Mouse (Mus musculus) kidney, embryonic 15.5 days (tissue): Measurements from ENCODE around the gene Krtap5-2. TPM values are rescaled to one million over a fixed set of nuclear protein-coding genes. Genes with fewer than 3 reads are reported as not detected.
"Not testable (repeated sequence)": the region's sequence is repeated elsewhere in the genome, so short reads cannot be mapped to it uniquely, and the experiment has no call there.

Experiments used
- ATAC-seq: fragments of 200-750 bp; cut with Nextera tagmentation; replicated peaks from 2 replicates; pipeline ENCODE4 v1.8.0; 2017; ENCODE audit warnings: moderate TSS enrichment; ENCODE audit not compliant: low FRiP score
- H3K27ac ChIP-seq: fragments of 300-500 bp; sonication (generic); 2 replicates; pipeline ENCODE4 v1.5.1; 2015; ENCODE audit warnings: mild to moderate bottlenecking, inconsistent platforms
- H3K27me3 ChIP-seq: fragments of 300-500 bp; sonication (generic); 2 replicates; pipeline ENCODE4 v1.6.1; 2015; ENCODE audit warnings: inconsistent platforms
- H3K36me3 ChIP-seq: fragments of 300-500 bp; sonication (generic); 2 replicates; pipeline ENCODE4 v1.6.1; 2015; ENCODE audit warnings: inconsistent platforms
- H3K4me1 ChIP-seq: fragments of 300-500 bp; sonication (generic); 2 replicates; pipeline ENCODE4 v1.6.1; 2015; ENCODE audit warnings: inconsistent platforms
- H3K4me2 ChIP-seq: fragments of 300-500 bp; sonication (generic); 2 replicates; pipeline ENCODE4 v1.6.1; 2015; ENCODE audit warnings: moderate library complexity, mild to moderate bottlenecking, inconsistent platforms
- H3K4me3 ChIP-seq: fragments of 300-500 bp; sonication (generic); replicated peaks from 2 replicates; pipeline ENCODE4 v1.5.1; 2015; ENCODE audit warnings: mild to moderate bottlenecking, inconsistent platforms
- H3K9ac ChIP-seq: fragments of 300-500 bp; sonication (generic); 2 replicates; pipeline ENCODE4 v1.6.1; 2015; ENCODE audit warnings: mild to moderate bottlenecking, inconsistent platforms
- H3K9me3 ChIP-seq: fragments of 300-500 bp; sonication (generic); replicated peaks from 2 replicates; pipeline ENCODE4 v1.6.1; 2016; ENCODE audit warnings: inconsistent platforms
- WGBS: fragments of 180-500 bp; shearing (Covaris S2); methylation state at CpG from one replicate; pipeline ENCODE4 v1.1.7; 2015; ENCODE audit warnings: mixed read lengths; 5-methylcytosine and 5-hydroxymethylcytosine counted together
- polyA plus RNA-seq: library from polyadenylated mRNA; unstranded; fragments of >200 nt; fragmentation: Nextera tagmentation; extraction: Ambion mirVana; gene quantifications from 2 replicates; pipeline ENCODE4 v1.2.1, GENCODE M21; 2015

Gene Krtap5-2
- polyA plus RNA-seq, 1 experiment from 2014 or later, result not detected

DNA sequence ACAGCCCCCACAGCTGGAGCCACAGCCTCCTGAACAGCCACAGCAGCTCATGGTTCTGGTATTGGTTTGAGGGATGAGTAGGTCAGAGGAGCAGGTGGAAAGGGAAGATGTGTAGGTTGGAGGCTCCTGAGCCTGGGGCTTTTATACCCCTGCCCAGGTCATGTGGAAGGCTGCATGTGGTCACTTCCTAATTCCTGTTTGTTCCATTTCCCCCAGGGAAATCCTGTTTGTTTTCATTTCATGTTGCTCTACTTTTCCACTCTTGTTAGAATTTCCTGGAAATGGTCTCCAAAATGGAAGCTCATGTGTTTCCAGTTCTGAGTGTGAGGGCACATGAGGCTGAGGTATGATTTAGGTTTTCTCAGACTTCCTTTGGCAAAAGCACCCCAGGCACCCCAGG, 10.2 kb downstream of the Krtap5-2 start, which contains the start of gene Gm4553:
Gene Gm4553 (minus strand): TSS at position 101 of the 400 bp plus-strand sequence.
- H3K4me2 ChIP-seq, H3K27me3 ChIP-seq, H3K27ac ChIP-seq, H3K4me1 ChIP-seq, H3K9ac ChIP-seq, H3K4me3 ChIP-seq, H3K9me3 ChIP-seq, H3K36me3 ChIP-seq, ATAC-seq: not testable (repeated sequence)

DNA sequence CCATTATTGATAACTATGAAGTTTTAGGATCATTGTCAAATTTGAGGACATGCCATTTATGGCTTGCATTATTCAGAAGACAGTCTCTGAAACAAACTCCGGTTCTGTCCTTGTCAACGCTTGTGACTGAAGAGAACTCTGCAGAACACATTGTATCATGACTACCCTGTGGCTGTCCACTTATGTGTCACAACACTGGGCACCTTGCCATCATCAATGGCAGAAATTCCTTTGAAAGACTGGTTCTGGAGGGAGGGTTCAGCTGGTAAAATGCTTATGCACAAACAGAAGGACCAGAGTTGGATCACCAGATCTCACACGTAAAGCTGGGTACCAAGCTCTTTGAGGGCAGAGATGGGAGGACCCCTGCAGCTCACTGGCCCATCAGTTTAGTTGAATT, 16.4 kb downstream of the Krtap5-2 start:
- H3K4me2 ChIP-seq, result no peak overlapping the region
- H3K9ac ChIP-seq, result no peak overlapping the region
- WGBS, result 93% methylated on average over 3 of the region's 3 CpGs
- H3K27ac ChIP-seq, result no peak overlapping the region
- H3K4me3 ChIP-seq, result no peak overlapping the region
- no peak for ATAC-seq
- H3K4me1 ChIP-seq, result no peaks in the 10 kb centered on the region
- no peaks in the 10 kb centered on the region for H3K27me3 ChIP-seq
- no peaks in the 10 kb centered on the region for H3K9me3 ChIP-seq
- H3K36me3 ChIP-seq, result no peaks in the 10 kb centered on the region

DNA sequence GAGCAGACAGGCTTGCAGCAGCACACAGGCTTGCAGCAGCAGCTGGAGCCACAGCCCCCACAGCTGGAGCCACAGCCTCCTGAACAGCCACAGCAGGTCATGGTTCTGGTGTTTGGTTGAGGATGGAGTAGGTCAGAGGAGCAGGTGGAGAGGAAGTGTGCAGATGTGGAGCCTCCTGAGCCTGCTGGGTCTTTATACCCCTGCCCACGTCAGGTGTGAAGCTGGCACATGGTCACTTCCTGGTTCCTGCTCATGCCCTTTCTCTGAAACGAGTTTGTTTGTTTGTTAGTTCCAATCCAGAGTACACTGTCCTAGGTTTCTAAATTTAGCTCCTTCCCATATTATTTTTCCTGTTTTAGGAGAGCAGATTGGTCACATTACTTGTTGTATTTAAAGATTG, 18.8 kb downstream of the Krtap5-2 start, which contains the start of gene Gm29735:
Gene Gm29735 (minus strand): TSS at position 101 of the 400 bp plus-strand sequence.
- 32% methylated on average over 2 of the region's 2 CpGs for WGBS
- H3K9me3 ChIP-seq, H3K27ac ChIP-seq, H3K9ac ChIP-seq, H3K27me3 ChIP-seq, H3K4me2 ChIP-seq, H3K36me3 ChIP-seq, ATAC-seq, H3K4me1 ChIP-seq, H3K4me3 ChIP-seq: not testable (repeated sequence)

DNA sequence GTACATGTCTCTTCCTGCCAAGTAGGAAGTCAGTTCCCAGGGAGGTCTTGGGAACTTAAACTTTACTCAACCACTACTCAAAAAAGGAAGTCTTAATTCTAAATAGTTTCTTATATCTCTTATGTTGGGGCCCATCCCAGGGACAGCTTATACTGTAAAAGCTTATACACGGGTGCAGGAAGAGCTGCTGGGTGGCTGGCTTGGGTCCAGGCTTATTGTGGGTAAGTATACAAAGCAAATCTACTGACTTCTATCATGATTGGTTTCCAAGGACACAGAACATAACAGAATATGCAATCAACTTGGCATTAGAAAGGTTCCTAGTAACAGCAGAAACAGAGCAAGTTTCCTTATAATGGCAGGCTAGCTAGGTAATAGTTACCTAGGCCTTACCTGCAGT, 20.5 kb downstream of the Krtap5-2 start:
- H3K27me3 ChIP-seq, result no peaks in the 10 kb centered on the region
- H3K36me3 ChIP-seq, result no peaks in the 10 kb centered on the region
- no peak overlapping the region for H3K4me3 ChIP-seq
- no peak overlapping the region for H3K27ac ChIP-seq
- no peak overlapping the region for H3K9ac ChIP-seq
- WGBS, result 73% methylated on average over 1 of the region's 1 CpGs
- H3K4me2 ChIP-seq, result no peak overlapping the region
- ATAC-seq, result no peak
- no peaks in the 10 kb centered on the region for H3K4me1 ChIP-seq
- no peaks in the 10 kb centered on the region for H3K9me3 ChIP-seq

DNA sequence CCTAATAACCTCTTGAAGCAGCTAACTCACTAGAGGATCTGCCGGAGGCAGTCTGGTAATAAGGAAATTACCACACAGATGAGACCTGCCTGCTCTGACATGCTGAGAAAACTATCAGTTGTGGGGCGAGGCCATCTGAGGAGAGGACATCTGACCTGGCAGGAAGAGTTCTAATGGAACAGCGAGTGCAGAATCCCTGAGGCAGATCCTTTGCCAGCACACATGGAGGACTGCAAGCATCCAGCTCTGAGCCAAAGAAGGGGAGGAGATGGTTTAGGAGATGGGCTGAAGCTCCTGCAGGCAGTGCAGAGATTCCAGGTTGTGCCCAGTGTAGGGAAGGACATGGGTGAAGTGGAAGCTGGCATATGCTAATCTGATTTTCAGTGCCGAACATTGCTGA, 23.6 kb downstream of the Krtap5-2 start:
- Histone ChIP-seq H3K27me3 (no peaks in the 10 kb centered on the region), H3K9ac (no peak overlapping the region), H3K4me1 (no peaks in the 10 kb centered on the region), H3K9me3 (no peaks in the 10 kb centered on the region), H3K4me2 (no peak overlapping the region), H3K36me3 (no peaks in the 10 kb centered on the region), H3K27ac (no peak overlapping the region), H3K4me3 (no peak overlapping the region)
- no peak for ATAC-seq
- 80% methylated on average over 4 of the region's 4 CpGs for WGBS

DNA sequence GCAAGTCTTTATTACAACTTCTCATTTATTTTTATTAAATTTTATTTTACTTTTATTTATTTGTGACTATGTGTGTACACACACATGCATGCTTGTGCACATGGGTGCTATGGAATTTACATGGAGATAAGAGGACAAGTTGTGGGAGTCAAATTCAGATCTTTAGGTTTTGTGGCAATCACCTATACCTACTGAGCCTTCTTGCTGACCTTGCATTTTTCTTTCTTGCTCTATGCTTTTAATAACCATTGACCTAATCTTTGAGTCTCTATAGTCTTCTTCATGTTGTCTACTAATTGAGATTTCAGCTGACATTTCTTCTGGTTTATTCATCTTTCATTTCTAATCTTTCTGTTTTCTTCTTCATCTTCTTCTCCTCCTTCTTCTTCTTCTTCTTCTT, 27.2 kb downstream of the Krtap5-2 start:
- ATAC-seq, result no peak
- Histone ChIP-seq H3K27me3 (peaks cover 10% of the 10 kb centered on the region), H3K36me3 (no peaks in the 10 kb centered on the region), H3K9ac (no peak overlapping the region), H3K4me2 (no peak overlapping the region), H3K27ac (no peak overlapping the region), H3K9me3 (no peaks in the 10 kb centered on the region), H3K4me3 (no peak overlapping the region), H3K4me1 (no peaks in the 10 kb centered on the region)

DNA sequence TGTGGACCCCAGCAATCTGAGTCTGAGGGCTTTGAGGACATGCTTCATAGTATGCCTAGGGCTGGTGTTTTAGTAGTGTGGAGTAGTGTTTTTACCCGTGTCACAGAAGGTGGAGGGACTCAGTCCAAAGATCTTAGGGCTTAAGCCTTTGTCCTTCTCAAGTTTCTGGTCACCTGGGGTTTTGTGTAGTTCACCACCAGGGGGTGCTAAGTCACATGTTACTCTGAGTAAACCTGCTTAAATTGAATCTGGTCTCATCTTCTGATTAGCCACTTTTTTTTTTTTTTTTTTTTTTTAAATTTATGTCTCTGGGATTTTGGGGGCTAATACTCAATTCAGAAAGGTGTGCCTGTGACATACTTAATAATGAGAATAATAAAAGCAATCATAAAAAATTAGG, 29.8 kb downstream of the Krtap5-2 start:
- WGBS, result 5% methylated on average over 1 of the region's 1 CpGs
- Histone ChIP-seq H3K4me2 (no peak overlapping the region), H3K27me3 (peaks cover 10% of the 10 kb centered on the region), H3K4me3 (no peak overlapping the region), H3K9me3 (no peaks in the 10 kb centered on the region), H3K36me3 (no peaks in the 10 kb centered on the region), H3K4me1 (no peaks in the 10 kb centered on the region), H3K9ac (no peak overlapping the region), H3K27ac (no peak overlapping the region)
- ATAC-seq, result no peak

DNA sequence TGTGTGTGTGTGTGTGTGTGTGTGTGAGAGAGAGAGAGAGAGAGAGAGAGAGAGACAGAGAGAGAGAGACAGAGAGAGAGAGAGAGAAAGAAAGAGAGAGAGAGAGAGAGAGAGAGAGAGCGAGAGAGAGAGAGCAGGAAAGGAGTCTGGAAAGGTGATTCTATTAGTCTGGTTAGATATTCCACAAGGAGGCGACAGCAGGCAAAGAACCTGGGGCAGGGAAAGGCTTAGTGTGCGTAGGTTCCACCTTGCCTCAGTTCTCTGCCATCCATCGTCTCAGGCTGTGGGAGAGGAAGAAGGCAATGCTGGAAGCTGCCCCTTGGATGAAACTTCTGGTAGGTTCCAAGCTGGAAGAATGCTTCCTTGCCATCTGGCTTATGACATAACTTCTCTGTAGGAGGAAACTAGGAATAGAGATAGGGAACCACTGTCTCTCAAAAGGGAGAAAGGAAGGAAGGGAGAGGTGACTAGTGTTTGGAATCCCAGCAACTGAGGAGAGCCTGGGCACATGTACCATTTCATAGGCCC, 30.3 kb downstream of the Krtap5-2 start:
- H3K9me3 ChIP-seq, result no peaks in the 10 kb centered on the region

DNA sequence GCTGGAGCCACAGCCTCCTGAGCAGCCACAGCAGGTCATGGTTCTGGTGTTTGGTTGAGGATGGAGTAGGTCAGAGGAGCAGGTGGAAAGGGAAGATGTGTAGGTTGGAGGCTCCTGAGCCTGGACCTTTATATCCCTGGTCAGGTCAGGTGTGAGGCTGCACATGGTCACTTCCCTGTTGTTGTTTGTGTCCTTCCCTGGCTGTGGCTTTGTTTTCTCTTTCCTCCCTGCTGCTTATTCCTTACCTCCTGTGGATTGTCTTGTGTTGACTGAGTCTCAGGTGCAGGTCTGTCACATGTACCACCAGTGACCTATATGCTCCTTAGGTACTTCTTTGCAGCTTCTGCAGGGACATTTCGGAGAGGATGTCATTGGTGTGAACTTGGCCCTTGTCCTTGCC, 31.3 kb downstream of the Krtap5-2 start, which contains the start of gene Gm45337:
Gene Gm45337 (minus strand): TSS at position 101 of the 400 bp plus-strand sequence.
- no peak for ATAC-seq
- H3K27me3 ChIP-seq, result peaks cover 10% of the 10 kb centered on the region
- no peak within 1 kb of the TSS for H3K27ac ChIP-seq
- 86% methylated on average over 1 of the region's 1 CpGs for WGBS
- no peak within 1 kb of the TSS for H3K9ac ChIP-seq
- H3K4me3 ChIP-seq, result no peak within 1 kb of the TSS
- no peaks in the 10 kb centered on the region for H3K9me3 ChIP-seq
- no peaks in the 10 kb centered on the region for H3K36me3 ChIP-seq
- no peaks in the 10 kb centered on the region for H3K4me1 ChIP-seq
- no peak within 1 kb of the TSS for H3K4me2 ChIP-seq

More for the DNA sequence above, 30.3 kb downstream of the Krtap5-2 start:
- Histone ChIP-seq H3K4me2 (no peak overlapping the region), H3K4me3 (no peak overlapping the region), H3K27ac (no peak overlapping the region), H3K27me3 (peaks cover 10% of the 10 kb centered on the region), H3K9ac (no peak overlapping the region), H3K36me3 (no peaks in the 10 kb centered on the region), H3K4me1 (no peaks in the 10 kb centered on the region)
- no peak for ATAC-seq
- 39% methylated on average over 4 of the region's 4 CpGs for WGBS

DNA sequence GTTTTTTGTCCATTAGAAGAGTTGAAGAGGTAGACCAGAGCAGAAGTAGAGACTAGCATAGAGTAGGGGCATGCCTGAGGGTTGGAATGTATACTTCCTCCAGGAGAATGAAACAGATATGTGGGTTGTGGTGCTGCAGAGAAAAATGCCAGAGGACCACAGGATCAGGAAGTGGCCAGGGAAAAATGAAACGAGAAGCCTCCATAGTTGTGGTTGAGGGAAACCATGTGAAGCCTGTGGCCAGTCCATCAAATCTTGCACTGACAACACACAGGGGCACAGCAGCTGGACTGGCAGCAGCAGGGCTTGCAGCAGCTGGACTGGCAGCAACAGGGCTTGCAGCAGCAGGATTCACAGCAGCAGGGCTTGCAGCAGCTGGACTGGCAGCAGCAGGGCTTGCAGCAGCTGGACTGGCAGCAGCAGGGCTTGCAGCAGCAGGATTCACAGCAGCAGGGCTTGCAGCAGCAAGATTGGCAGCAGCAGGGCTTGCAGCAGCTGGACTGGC, 32.2 kb downstream of the Krtap5-2 start:
- not testable (repeated sequence) for H3K36me3 ChIP-seq, H3K27ac ChIP-seq, H3K4me1 ChIP-seq, H3K9ac ChIP-seq, H3K27me3 ChIP-seq, H3K9me3 ChIP-seq, H3K4me3 ChIP-seq, ATAC-seq, H3K4me2 ChIP-seq
- WGBS, result 43% methylated on average over 1 of the region's 1 CpGs

DNA sequence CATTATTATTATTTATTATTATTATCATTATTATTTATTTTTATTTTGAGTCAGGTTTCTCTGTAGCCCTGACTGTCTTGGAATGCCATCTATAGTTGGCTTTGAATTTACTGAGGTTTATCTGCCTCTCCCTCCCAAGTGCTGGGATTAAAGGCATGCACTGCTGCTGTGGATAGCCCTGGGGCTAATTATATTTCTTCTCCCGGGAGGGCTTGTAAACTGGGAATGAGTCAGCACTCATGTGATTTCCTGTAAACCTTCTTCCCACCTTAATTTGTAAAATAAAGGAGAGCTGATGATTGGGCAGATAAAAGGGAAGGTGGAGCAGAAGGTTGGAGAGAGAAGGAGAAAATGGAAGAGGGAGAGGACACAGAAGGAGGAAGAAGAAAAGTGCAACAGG, 35.1 kb downstream of the Krtap5-2 start:
- WGBS, result 2% methylated on average over 1 of the region's 1 CpGs
- no peaks in the 10 kb centered on the region for H3K9me3 ChIP-seq

DNA sequence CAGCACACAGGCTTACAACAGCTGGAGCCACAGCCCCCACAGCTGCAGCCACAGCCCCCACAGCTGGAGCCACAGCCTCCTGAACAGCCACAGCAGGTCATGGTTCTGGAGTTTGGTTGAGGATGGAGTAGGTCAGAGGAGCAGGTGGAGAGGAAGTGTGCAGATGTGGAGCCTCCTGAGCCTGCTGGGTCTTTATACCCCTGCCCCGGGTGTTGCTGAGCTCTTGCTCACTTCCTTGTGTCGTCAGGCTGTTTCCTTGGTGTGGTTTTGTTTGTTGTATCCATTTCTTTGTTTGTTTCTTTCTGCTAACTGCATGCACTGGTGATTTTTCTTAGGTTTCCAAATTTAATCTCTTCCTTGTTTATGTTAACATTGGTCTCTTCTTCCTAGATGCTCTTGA, 39.9 kb downstream of the Krtap5-2 start, which contains the start of gene Gm39115:
Gene Gm39115 (minus strand): TSS at position 101 of the 400 bp plus-strand sequence.
- 44% methylated on average over 2 of the region's 2 CpGs for WGBS

More for the DNA sequence above, 35.1 kb downstream of the Krtap5-2 start:
- no peak overlapping the region for H3K4me3 ChIP-seq
- no peak for ATAC-seq
- H3K36me3 ChIP-seq, result no peaks in the 10 kb centered on the region
- H3K27me3 ChIP-seq, result peaks cover 7% of the 10 kb centered on the region
- no peaks in the 10 kb centered on the region for H3K4me1 ChIP-seq
- no peak overlapping the region for H3K27ac ChIP-seq
- no peak overlapping the region for H3K4me2 ChIP-seq
- H3K9ac ChIP-seq, result no peak overlapping the region

More for the DNA sequence above, 39.9 kb downstream of the Krtap5-2 start, which contains the start of gene Gm39115:
- not testable (repeated sequence) for H3K36me3 ChIP-seq, H3K9ac ChIP-seq, H3K4me2 ChIP-seq, H3K4me1 ChIP-seq, H3K4me3 ChIP-seq, H3K27me3 ChIP-seq, H3K27ac ChIP-seq, ATAC-seq, H3K9me3 ChIP-seq
